Mouse (Mus musculus) hindbrain, embryonic 11.5 days (tissue): Measurements from ENCODE around the gene Gpld1. TPM values are rescaled to one million over a fixed set of nuclear protein-coding genes. Genes with fewer than 3 reads are reported as not detected.

ENCODE experiments used
- ATAC-seq: fragments of 200-750 bp; cut with Nextera tagmentation; 2 replicates; pipeline ENCODE4 v1.8.0; 2017; ENCODE audit warnings: mild to moderate bottlenecking, moderate TSS enrichment, moderate library complexity; ENCODE audit not compliant: low FRiP score
- DNase-seq: peaks from one replicate; pipeline ENCODE4 v3.0.0-alpha.2; 2015; ENCODE audit warnings: low spot score
- H3K27ac ChIP-seq: fragments of 300-500 bp; sonication (generic); 2 replicates; pipeline ENCODE4 v1.5.1; 2014; ENCODE audit warnings: mild to moderate bottlenecking, low read depth, low read length
- H3K27me3 ChIP-seq: fragments of 300-500 bp; sonication (generic); 2 replicates; pipeline ENCODE4 v1.6.1; 2014; ENCODE audit warnings: mild to moderate bottlenecking, low read length, moderate library complexity, mixed read lengths; ENCODE audit not compliant: control insufficient read depth, insufficient read depth
- H3K36me3 ChIP-seq: fragments of 300-500 bp; sonication (generic); 2 replicates; pipeline ENCODE4 v1.6.1; 2014; ENCODE audit warnings: mild to moderate bottlenecking, low read length, moderate library complexity, mixed read lengths; ENCODE audit not compliant: control insufficient read depth, insufficient read depth
- H3K4me1 ChIP-seq: fragments of 300-500 bp; sonication (generic); replicated peaks from 2 replicates; pipeline ENCODE4 v1.6.1; 2014; ENCODE audit warnings: low read length, mixed read lengths; ENCODE audit not compliant: control insufficient read depth, insufficient read depth
- H3K4me2 ChIP-seq: fragments of 300-500 bp; sonication (generic); replicated peaks from 2 replicates; pipeline ENCODE4 v1.6.1; 2014; ENCODE audit warnings: mild to moderate bottlenecking, low read depth, low read length
- H3K4me3 ChIP-seq: fragments of 300-500 bp; sonication (generic); 2 replicates; pipeline ENCODE4 v1.5.1; 2014; ENCODE audit warnings: low read depth, low read length
- H3K9ac ChIP-seq: fragments of 300-500 bp; sonication (generic); 2 replicates; pipeline ENCODE4 v1.6.1; 2014; ENCODE audit warnings: low read depth, low read length
- H3K9me3 ChIP-seq: fragments of 300-500 bp; sonication (generic); 2 replicates; pipeline ENCODE4 v1.6.1; 2016; ENCODE audit warnings: low read length; ENCODE audit not compliant: control insufficient read depth
- WGBS: fragments of 180-500 bp; shearing (Covaris S2); extraction: QIAGEN DNeasy Blood & Tissue Kit; methylation state at CpG from one replicate; pipeline ENCODE4 v1.1.7; 2014; 5-methylcytosine and 5-hydroxymethylcytosine counted together
- polyA plus RNA-seq: library from polyadenylated mRNA; unstranded; fragments of >200 nt; fragmentation: Nextera tagmentation; extraction: Ambion mirVana; gene quantifications from 2 replicates; pipeline ENCODE4 v1.2.1, GENCODE M21; 2014

The Gpld1 gene
- polyA plus RNA-seq, 1 experiment from 2014 or later, result 0.25 TPM

- no peaks in the 10 kb centered on the region for H3K36me3 ChIP-seq
- H3K4me2 ChIP-seq, result no peak overlapping the region
- H3K9ac ChIP-seq, result no peak overlapping the region
- ATAC-seq, result no peak
- H3K27ac ChIP-seq, result no peak overlapping the region
- no peaks in the 10 kb centered on the region for H3K27me3 ChIP-seq
- DNase-seq, result no peak
- WGBS, result 69% methylated on average over 2 of the region's 2 CpGs
- no peak overlapping the region for H3K4me3 ChIP-seq
- H3K9me3 ChIP-seq, result no peaks in the 10 kb centered on the region
- no peaks in the 10 kb centered on the region for H3K4me1 ChIP-seq
Measured at GRCm38 (mm10) chr13:24985435-24985834, 42.5 kb downstream of the Gpld1 start.

GRCm38 (mm10) chr13:24988391-24988790 is 45.4 kb downstream of the Gpld1 start:
- peak; percentile 67 for ATAC-seq
- no peaks in the 10 kb centered on the region for H3K4me1 ChIP-seq
- no peaks in the 10 kb centered on the region for H3K36me3 ChIP-seq
- 41% methylated on average over 7 of the region's 7 CpGs for WGBS
- no peak overlapping the region for H3K4me2 ChIP-seq
- H3K27ac ChIP-seq, result no peak overlapping the region
- no peaks in the 10 kb centered on the region for H3K9me3 ChIP-seq
- no peaks in the 10 kb centered on the region for H3K27me3 ChIP-seq
- DNase-seq, result peak; percentile 66
- no peak overlapping the region for H3K4me3 ChIP-seq
- no peak overlapping the region for H3K9ac ChIP-seq

- Histone ChIP-seq H3K4me3 (no peak overlapping the region), H3K4me1 (no peaks in the 10 kb centered on the region), H3K9ac (no peak overlapping the region), H3K27me3 (no peaks in the 10 kb centered on the region), H3K36me3 (no peaks in the 10 kb centered on the region), H3K4me2 (no peak overlapping the region), H3K9me3 (no peaks in the 10 kb centered on the region), H3K27ac (no peak overlapping the region)
- DNase-seq (no peak), ATAC-seq (no peak)
- WGBS, result 86% methylated on average over 6 of the region's 6 CpGs
Measured at GRCm38 (mm10) chr13:24989006-24989405, 46.1 kb downstream of the Gpld1 start.

GRCm38 (mm10) chr13:24993160-24993559 is 50.2 kb downstream of the Gpld1 start:
- ATAC-seq (no peak), DNase-seq (no peak)
- H3K9me3 ChIP-seq, result no peaks in the 10 kb centered on the region
- H3K27ac ChIP-seq, result no peak overlapping the region
- no peaks in the 10 kb centered on the region for H3K4me1 ChIP-seq
- H3K4me3 ChIP-seq, result no peak overlapping the region
- H3K36me3 ChIP-seq, result peaks cover 12% of the 10 kb centered on the region
- no peak overlapping the region for H3K9ac ChIP-seq
- H3K4me2 ChIP-seq, result no peak overlapping the region
- H3K27me3 ChIP-seq, result no peaks in the 10 kb centered on the region
- 53% methylated on average over 2 of the region's 2 CpGs for WGBS

- WGBS, result 95% methylated on average over 2 of the region's 2 CpGs
Measured at GRCm38 (mm10) chr13:24999538-24999937, 56.6 kb downstream of the Gpld1 start.

GRCm38 (mm10) chr13:25002965-25003364 is 60.0 kb downstream of the Gpld1 start:
- DNase-seq (no peak), ATAC-seq (no peak)
- Histone ChIP-seq H3K27me3 (no peaks in the 10 kb centered on the region), H3K9me3 (no peaks in the 10 kb centered on the region), H3K4me1 (no peaks in the 10 kb centered on the region), H3K4me2 (no peak overlapping the region), H3K27ac (no peak overlapping the region), H3K9ac (no peak overlapping the region), H3K36me3 (no peaks in the 10 kb centered on the region), H3K4me3 (no peak overlapping the region)

More at GRCm38 (mm10) chr13:24999538-24999937, 56.6 kb downstream of the Gpld1 start:
- ATAC-seq (no peak), DNase-seq (no peak)
- Histone ChIP-seq H3K27ac (no peak overlapping the region), H3K36me3 (peaks cover 12% of the 10 kb centered on the region), H3K4me3 (no peak overlapping the region), H3K4me1 (no peaks in the 10 kb centered on the region), H3K9ac (no peak overlapping the region), H3K27me3 (no peaks in the 10 kb centered on the region), H3K9me3 (no peaks in the 10 kb centered on the region), H3K4me2 (no peak overlapping the region)

- Histone ChIP-seq H3K4me1 (no peaks in the 10 kb centered on the region), H3K27me3 (no peaks in the 10 kb centered on the region), H3K9me3 (no peaks in the 10 kb centered on the region), H3K4me3 (no peak overlapping the region), H3K27ac (no peak overlapping the region), H3K36me3 (no peaks in the 10 kb centered on the region), H3K9ac (no peak overlapping the region), H3K4me2 (no peak overlapping the region)
- DNase-seq, result no peak
- ATAC-seq, result 0 out of 2 replicates have a peak, but pooled peaks have one; percentile 43
- WGBS, result 86% methylated on average over 6 of the region's 8 CpGs
Measured at GRCm38 (mm10) chr13:25007115-25007514, 64.2 kb downstream of the Gpld1 start.

GRCm38 (mm10) chr13:25018316-25018715 is 75.4 kb downstream of the Gpld1 start:
- H3K27ac ChIP-seq, result no peak overlapping the region
- H3K36me3 ChIP-seq, result no peaks in the 10 kb centered on the region
- H3K9me3 ChIP-seq, result no peaks in the 10 kb centered on the region
- no peak overlapping the region for H3K4me3 ChIP-seq
- H3K9ac ChIP-seq, result no peak overlapping the region
- ATAC-seq, result no peak
- WGBS, result 92% methylated on average over 9 of the region's 9 CpGs
- no peak for DNase-seq
- no peak overlapping the region for H3K4me2 ChIP-seq
- H3K4me1 ChIP-seq, result no peaks in the 10 kb centered on the region
- H3K27me3 ChIP-seq, result no peaks in the 10 kb centered on the region

- H3K4me3 ChIP-seq, result peak within 1 kb of the TSS; percentile 93
- DNase-seq, result peak; percentile 91
- no peaks in the 10 kb centered on the region for H3K27me3 ChIP-seq
- no peaks in the 10 kb centered on the region for H3K9me3 ChIP-seq
- ATAC-seq, result peak; percentile 97
- H3K4me2 ChIP-seq, result peak within 1 kb of the TSS; percentile 82
- peak within 1 kb of the TSS; percentile 91 for H3K9ac ChIP-seq
- H3K36me3 ChIP-seq, result no peaks in the 10 kb centered on the region
- H3K4me1 ChIP-seq, result no peaks in the 10 kb centered on the region
- WGBS, result under 1% methylated on average over 70 of the region's 84 CpGs
- peak within 1 kb of the TSS; percentile 79 for H3K27ac ChIP-seq
Measured at GRCm38 (mm10) chr13:25019793-25020539, 77.0 kb downstream of the Gpld1 start, which contains the start of gene Mrs2. TSS of gene Mrs2 (minus strand) at chr13:25020379.
